Mouse (Mus musculus) olfactory bulb, adult 2 months (tissue): ENCODE measurements at regions not wholly inside any gene's neighbourhood (a gene's known extent, or its start where the extent isn't known, plus 50 kb on each side); places are given as distances from the start of the nearest gene placed in this dataset.

Source experiments
- H3K27ac ChIP-seq: fragments of 200-500 bp; 2 replicates; pipeline ENCODE4 v1.5.1; 2012; ENCODE audit warnings: low read depth, low read length; ENCODE audit not compliant: insufficient read depth
- H3K4me1 ChIP-seq: fragments of 200-500 bp; 2 replicates; pipeline ENCODE4 v1.6.1; 2012; ENCODE audit warnings: low read length; ENCODE audit not compliant: control insufficient read depth, insufficient read depth
- H3K4me3 ChIP-seq: fragments of 200-500 bp; 2 replicates; pipeline ENCODE4 v1.5.1; 2012; ENCODE audit warnings: mild to moderate bottlenecking, low read depth, low read length, moderate library complexity; ENCODE audit not compliant: insufficient read depth
- CTCF ChIP-seq: fragments of 200-500 bp; IDR thresholded peaks from 2 replicates; pipeline ENCODE4 v1.5.1; 2012; ENCODE audit warnings: low read depth, mild to moderate bottlenecking, low read length, moderate library complexity; ENCODE audit not compliant: insufficient read depth
- POLR2A ChIP-seq: fragments of 200-500 bp; IDR thresholded peaks from 2 replicates; pipeline ENCODE4 v1.6.1; 2012; ENCODE audit warnings: mild to moderate bottlenecking, low read depth, low read length, moderate library complexity; ENCODE audit not compliant: insufficient read depth
- WGBS: fragments of 180-500 bp; shearing (Covaris S2); methylation state at CpG from one replicate; pipeline ENCODE4 v1.1.7; 2018; 5-methylcytosine and 5-hydroxymethylcytosine counted together

DNA sequence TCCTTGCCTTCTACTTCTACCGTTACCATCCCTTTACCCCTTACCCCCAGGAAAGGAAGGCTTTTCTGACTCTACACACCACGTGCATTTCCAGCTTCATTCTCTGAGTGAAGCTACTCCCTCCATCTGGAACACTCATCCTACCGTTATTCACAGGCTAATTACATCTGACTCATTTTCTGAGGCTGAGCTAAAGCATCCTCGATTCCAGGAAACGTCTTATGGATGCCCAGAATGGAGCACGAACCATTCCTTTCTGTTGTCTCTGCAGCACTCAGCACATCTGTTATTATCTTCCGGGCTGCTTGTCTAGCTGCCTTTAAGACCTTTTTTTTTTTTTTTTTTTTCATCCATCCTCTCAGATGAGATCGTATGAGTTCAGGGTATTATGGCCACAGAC is 112.5 kb upstream of the Btg1 start:
- peak overlapping the region; percentile 51; the same call in 1 of the 2 replicates for H3K27ac ChIP-seq
- TF ChIP-seq CTCF: no peak
- no peak for TF ChIP-seq POLR2A
- no peaks in the 10 kb centered on the region for H3K4me1 ChIP-seq
- WGBS: 31% methylated on average over 8 of the region's 8 CpGs
- no peak overlapping the region for H3K4me3 ChIP-seq

DNA sequence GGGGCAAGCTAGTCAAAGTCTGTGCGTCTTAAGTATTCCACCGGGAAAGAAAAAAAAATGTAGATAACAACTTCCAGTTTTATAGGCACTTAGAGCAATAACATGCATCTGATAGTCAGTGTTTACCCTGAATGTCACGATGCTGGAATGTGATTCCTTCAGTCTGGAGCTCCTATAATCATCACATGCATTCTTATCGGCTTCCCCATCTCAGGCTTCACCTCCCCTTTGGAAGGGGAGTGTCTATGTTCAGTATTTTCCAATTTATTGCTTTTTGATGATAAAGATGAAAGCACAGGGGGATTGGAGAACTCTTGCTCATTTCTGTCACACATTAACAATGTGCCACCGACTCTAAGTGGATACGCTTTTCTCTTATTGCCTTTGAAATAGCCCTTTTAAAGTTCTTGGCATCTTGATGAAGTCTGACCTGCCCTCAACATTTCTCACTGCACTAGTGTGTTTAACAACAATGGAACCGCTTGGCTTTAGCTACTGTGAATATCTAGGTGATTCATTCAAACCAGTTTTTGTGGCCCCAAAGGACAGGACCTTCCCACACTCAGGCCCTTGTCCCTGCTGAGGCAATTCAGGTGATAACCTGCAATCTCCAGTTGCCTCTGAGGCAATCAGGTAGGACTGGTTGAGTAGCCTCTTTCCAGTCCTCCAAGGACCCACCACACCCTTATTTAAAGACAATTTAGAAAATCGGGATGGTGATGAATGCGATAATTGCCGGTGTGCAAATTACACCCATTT is 101.5 kb upstream of the Btg1 start:
- Histone ChIP-seq H3K4me1 (no peaks in the 10 kb centered on the region), H3K27ac (no peak overlapping the region), H3K4me3 (no peak overlapping the region)
- WGBS: 79% methylated on average over 10 of the region's 10 CpGs
- TF ChIP-seq CTCF: no peak
- TF ChIP-seq POLR2A: no peak

DNA sequence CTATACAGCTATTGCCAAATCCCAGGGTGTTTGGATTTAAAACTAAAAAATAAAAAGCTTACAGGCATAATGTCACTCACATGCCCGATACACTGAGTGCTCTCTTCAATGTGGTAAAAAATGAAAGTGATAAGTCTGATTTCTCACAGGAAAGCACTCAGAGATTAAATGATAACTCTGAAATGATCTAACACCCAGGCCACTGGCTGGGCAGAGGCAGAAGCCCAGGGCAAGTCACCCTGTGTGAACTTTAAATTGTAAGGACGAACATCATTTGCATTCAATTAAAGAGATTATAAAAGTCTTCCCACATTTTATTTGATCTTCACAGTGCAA is 100.9 kb upstream of the Btg1 start:
- Histone ChIP-seq H3K4me3 (no peak overlapping the region), H3K27ac (no peak overlapping the region)
- WGBS: 82% methylated on average over 2 of the region's 2 CpGs

DNA sequence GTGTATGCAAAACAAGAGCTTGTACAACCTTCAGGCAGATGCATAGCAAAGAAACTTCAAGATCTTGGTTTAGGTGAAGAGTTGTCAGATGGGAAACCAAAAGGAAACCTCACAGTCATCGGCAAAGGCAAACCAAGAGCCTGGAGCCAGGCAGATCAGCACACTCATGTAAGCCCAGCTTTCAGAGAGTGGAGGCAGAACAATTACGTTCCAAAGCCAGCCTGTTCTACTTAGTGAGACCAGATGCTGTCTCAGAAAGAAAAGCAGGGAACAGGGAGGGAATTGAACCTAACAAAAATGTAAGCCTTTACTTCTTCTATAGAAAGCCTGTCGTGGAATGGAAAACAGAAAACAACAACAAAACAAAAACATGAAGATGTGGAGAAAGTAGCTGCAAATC is 97.4 kb upstream of the Btg1 start:
- Histone ChIP-seq H3K4me1 (no peaks in the 10 kb centered on the region), H3K27ac (no peak overlapping the region), H3K4me3 (no peak overlapping the region)
- 81% methylated on average over 3 of the region's 3 CpGs for WGBS
- TF ChIP-seq CTCF: no peak
- TF ChIP-seq POLR2A: no peak

More for the DNA sequence above, 100.9 kb upstream of the Btg1 start:
- H3K4me1 ChIP-seq: no peaks in the 10 kb centered on the region
- TF ChIP-seq CTCF (no peak), POLR2A (no peak)

- WGBS: 88% methylated on average over 8 of the region's 8 CpGs
- Histone ChIP-seq H3K4me1 (no peaks in the 10 kb centered on the region), H3K27ac (no peak overlapping the region), H3K4me3 (no peak overlapping the region)
- no peak for TF ChIP-seq POLR2A
- no peak for TF ChIP-seq CTCF
These were observed 95.6 kb upstream of the Btg1 start for GRCm38 (mm10) chr10:96520995-96521760.

DNA sequence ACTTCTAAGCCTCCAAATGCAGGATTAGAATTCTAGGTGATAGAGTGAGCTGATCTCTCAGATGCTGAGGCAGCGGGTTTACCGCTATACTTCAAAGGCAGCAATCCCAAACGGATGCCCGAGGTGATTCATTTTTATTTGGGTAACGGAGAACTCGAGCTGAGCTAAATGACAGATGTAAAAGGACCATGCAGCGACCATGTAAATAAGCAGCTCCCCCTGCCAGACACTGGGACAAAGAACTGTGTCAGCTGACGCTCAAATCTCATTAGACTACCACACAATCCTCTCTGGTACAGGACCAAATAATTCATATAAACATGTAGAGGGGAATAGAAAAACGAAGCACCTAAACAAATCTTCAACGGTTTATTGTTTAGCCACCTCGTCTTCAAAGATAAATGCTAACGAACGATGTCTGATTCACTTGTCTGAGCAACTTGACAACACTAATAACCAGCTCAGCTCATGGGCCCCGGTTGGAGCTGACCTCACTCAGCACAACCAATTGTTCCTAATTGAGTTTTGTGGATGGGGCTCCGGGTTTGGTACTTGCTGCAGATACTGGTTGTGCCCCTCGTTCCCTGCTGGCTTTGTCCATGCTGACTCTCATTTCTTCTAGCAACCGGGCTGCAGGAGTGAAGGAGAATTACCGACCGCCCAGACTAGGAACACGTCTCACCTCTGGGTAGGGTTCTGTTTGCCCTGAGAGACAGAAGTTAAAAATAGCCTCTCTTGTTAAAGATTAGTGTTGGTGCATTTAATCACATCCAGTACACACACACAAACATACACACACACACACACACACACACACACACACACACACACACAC is 92.6 kb upstream of the Btg1 start:
- Histone ChIP-seq H3K4me3 (no peak overlapping the region), H3K27ac (no peak overlapping the region), H3K4me1 (no peaks in the 10 kb centered on the region)
- WGBS: 41% methylated on average over 20 of the region's 20 CpGs
- TF ChIP-seq POLR2A (no peak), CTCF (no peak)

GRCm38 (mm10) chr10:96527864-96528263 is 88.9 kb upstream of the Btg1 start:
- H3K4me1 ChIP-seq: no peaks in the 10 kb centered on the region
- no peak for TF ChIP-seq CTCF
- no peak for TF ChIP-seq POLR2A
- H3K4me3 ChIP-seq: no peak overlapping the region
- whole genome bisulfite sequencing: 98% methylated on average over 3 of the region's 3 CpGs
- no peak overlapping the region for H3K27ac ChIP-seq

- 93% methylated on average over 7 of the region's 7 CpGs for WGBS
- no peak for TF ChIP-seq POLR2A
- TF ChIP-seq CTCF: no peak
- Histone ChIP-seq H3K27ac (no peak overlapping the region), H3K4me1 (no peaks in the 10 kb centered on the region), H3K4me3 (no peak overlapping the region)
These were observed 82.2 kb upstream of the Btg1 start for GRCm38 (mm10) chr10:96534547-96535124.

GRCm38 (mm10) chr10:96535461-96535860 is 81.3 kb upstream of the Btg1 start:
- TF ChIP-seq POLR2A: no peak
- TF ChIP-seq CTCF: no peak
- no peak overlapping the region for H3K27ac ChIP-seq
- no peaks in the 10 kb centered on the region for H3K4me1 ChIP-seq
- no peak overlapping the region for H3K4me3 ChIP-seq
- 73% methylated on average over 9 of the region's 9 CpGs for WGBS
